Mouse (Mus musculus) heart, embryonic 16.5 days (tissue): ENCODE measurements around the gene Zfp536. TPM values are rescaled to one million over a fixed set of nuclear protein-coding genes. Genes with fewer than 3 reads are reported as not detected.

Experiments used
- ATAC-seq: fragments of 200-750 bp; cut with Nextera tagmentation; replicated peaks from 2 replicates; pipeline ENCODE4 v1.8.0; 2017; ENCODE audit warnings: moderate number of reproducible peaks; ENCODE audit not compliant: insufficient read depth, low FRiP score; ENCODE audit errors: extremely low read depth
- H3K27ac ChIP-seq: fragments of 300-500 bp; sonication (generic); 2 replicates; pipeline ENCODE4 v1.5.1; 2014; ENCODE audit warnings: mild to moderate bottlenecking, low read length, control low read depth, moderate library complexity
- H3K27me3 ChIP-seq: fragments of 300-500 bp; sonication (generic); 2 replicates; pipeline ENCODE4 v1.6.1; 2014; ENCODE audit warnings: low read length, mixed read lengths; ENCODE audit not compliant: control insufficient read depth, insufficient read depth
- H3K36me3 ChIP-seq: fragments of 300-500 bp; sonication (generic); 2 replicates; pipeline ENCODE4 v1.6.1; 2014; ENCODE audit not compliant: control insufficient read depth, insufficient read depth
- H3K4me1 ChIP-seq: fragments of 300-500 bp; sonication (generic); 2 replicates; pipeline ENCODE4 v1.6.1; 2014; ENCODE audit warnings: low read length, mixed read lengths; ENCODE audit not compliant: control insufficient read depth, insufficient read depth
- H3K4me2 ChIP-seq: fragments of 300-500 bp; sonication (generic); 2 replicates; pipeline ENCODE4 v1.6.1; 2014; ENCODE audit warnings: low read depth, mild to moderate bottlenecking, control low read depth, low read length
- H3K4me3 ChIP-seq: fragments of 300-500 bp; sonication (generic); 2 replicates; pipeline ENCODE4 v1.5.1; 2014; ENCODE audit warnings: mild to moderate bottlenecking, control low read depth, low read length
- H3K9ac ChIP-seq: fragments of 300-500 bp; sonication (generic); 2 replicates; pipeline ENCODE4 v1.6.1; 2014; ENCODE audit warnings: low read length, control low read depth
- H3K9me3 ChIP-seq: fragments of 300-500 bp; sonication (generic); replicated peaks from 2 replicates; pipeline ENCODE4 v1.6.1; 2016; ENCODE audit warnings: low read length; ENCODE audit not compliant: control insufficient read depth
- WGBS: fragments of 180-500 bp; shearing (Covaris S2); extraction: QIAGEN DNeasy Blood & Tissue Kit; methylation state at CpG from one replicate; pipeline ENCODE4 v1.1.7; 2014; 5-methylcytosine and 5-hydroxymethylcytosine counted together
- polyA plus RNA-seq: library from polyadenylated mRNA; unstranded; fragments of >200 nt; fragmentation: Nextera tagmentation; extraction: Ambion mirVana; gene quantifications from 2 replicates; pipeline ENCODE4 v1.2.1, GENCODE M21; 2015

Gene Zfp536
- polyA plus RNA-seq, 1 experiment from 2014 or later: 4.7 TPM

DNA sequence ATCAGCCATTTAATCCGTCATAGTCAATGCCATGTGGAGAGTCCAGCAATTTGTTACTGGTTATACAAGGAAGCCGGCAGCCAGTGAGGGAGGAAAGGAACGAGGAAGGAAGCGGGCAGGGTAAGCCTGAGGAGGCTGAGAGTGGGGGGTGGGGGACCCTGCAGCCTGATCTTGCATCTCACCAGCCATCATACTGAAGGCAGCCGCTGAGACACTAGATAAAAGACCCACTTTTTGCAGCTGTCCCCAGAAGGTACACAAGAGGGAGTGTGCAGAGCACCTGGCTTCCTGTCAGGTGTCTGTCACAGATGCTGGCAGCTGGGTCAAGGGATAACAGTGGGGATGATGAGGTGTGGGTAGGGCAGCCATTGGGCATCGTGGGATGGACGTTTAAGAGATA lies 340.3 kb downstream of the Zfp536 start:
- no peak overlapping the region for H3K27ac ChIP-seq
- H3K9ac ChIP-seq: no peak overlapping the region
- H3K36me3 ChIP-seq: no peaks in the 10 kb centered on the region
- ATAC-seq: peak; percentile 52
- H3K27me3 ChIP-seq: no peaks in the 10 kb centered on the region
- no peak overlapping the region for H3K4me2 ChIP-seq
- no peaks in the 10 kb centered on the region for H3K4me1 ChIP-seq
- no peaks in the 10 kb centered on the region for H3K9me3 ChIP-seq
- no peak overlapping the region for H3K4me3 ChIP-seq
- 59% methylated on average over 7 of the region's 7 CpGs for WGBS

DNA sequence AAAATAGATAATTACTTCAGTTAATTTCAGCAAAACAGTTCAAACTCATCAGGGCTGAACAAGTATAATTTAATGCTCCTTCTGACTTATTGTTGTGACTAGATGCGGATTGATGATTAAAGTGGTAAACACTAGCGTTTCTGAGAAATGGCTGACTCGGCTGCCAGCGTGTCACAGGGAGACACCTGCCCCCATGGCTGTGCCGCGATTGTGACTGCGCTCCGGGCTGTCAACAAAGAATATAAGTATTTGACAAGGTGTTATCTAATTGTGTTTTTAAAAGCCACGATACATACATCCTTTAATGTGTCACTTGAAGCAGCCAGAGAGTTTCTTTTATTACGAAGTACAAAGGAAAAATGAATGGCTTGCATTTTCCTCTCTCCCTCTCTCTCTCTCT lies 342.0 kb downstream of the Zfp536 start:
- Histone ChIP-seq H3K4me2 (no peak overlapping the region), H3K36me3 (no peaks in the 10 kb centered on the region), H3K27ac (no peak overlapping the region), H3K4me1 (no peaks in the 10 kb centered on the region), H3K27me3 (no peaks in the 10 kb centered on the region), H3K9me3 (no peaks in the 10 kb centered on the region), H3K9ac (no peak overlapping the region), H3K4me3 (no peak overlapping the region)
- WGBS: 78% methylated on average over 10 of the region's 10 CpGs
- no peak for ATAC-seq

DNA sequence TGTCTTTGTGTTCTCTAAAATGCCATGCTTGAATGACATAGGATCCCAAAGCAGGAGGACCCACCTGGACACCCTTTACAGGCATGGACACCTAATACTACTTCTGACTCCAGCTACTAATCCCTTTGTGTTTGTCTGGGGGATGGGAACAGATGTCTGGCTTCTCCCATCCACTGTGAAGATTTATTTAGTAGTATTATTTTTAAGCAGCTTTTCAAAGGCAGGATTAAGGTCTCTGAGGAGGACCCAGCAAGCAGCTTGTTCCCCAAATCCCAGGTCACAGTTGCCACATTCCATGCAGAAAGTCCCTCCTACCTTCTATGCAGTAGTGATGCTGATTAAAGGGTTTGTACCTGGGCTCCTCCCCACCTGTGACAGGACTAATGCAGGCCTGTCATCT lies 347.4 kb downstream of the Zfp536 start:
- no peak for ATAC-seq
- H3K36me3 ChIP-seq: no peaks in the 10 kb centered on the region
- H3K9me3 ChIP-seq: no peaks in the 10 kb centered on the region
- no peak overlapping the region for H3K4me3 ChIP-seq
- H3K9ac ChIP-seq: no peak overlapping the region
- no peak overlapping the region for H3K4me2 ChIP-seq
- H3K27ac ChIP-seq: no peak overlapping the region
- H3K27me3 ChIP-seq: no peaks in the 10 kb centered on the region
- H3K4me1 ChIP-seq: no peaks in the 10 kb centered on the region

DNA sequence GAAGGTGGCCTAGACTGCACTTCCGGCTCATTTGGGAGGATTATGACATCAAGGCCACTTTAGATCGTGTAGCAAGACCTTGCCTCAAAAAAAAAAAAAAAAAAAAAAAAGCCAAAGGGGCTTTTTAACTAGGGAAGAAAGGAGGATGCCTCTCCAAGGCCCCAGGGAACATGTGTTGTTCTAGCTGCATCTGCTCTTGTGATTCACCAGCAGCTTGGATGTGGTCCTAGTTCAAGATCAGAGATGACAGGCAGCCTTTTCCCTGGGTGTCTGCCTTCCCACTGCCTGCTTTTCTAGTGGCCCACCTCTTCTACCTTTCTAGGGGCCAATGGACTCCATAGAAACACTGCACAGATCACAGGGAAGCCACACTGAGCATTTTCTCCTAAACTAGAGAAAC lies 350.5 kb downstream of the Zfp536 start:
- H3K9me3 ChIP-seq: no peaks in the 10 kb centered on the region
- WGBS: 61% methylated on average over 2 of the region's 2 CpGs
- H3K9ac ChIP-seq: no peak overlapping the region
- H3K4me1 ChIP-seq: no peaks in the 10 kb centered on the region
- no peak overlapping the region for H3K4me3 ChIP-seq
- no peaks in the 10 kb centered on the region for H3K27me3 ChIP-seq
- H3K27ac ChIP-seq: no peak overlapping the region
- H3K36me3 ChIP-seq: no peaks in the 10 kb centered on the region
- ATAC-seq: no peak
- no peak overlapping the region for H3K4me2 ChIP-seq

Other genes starting within 250 kb of the Zfp536 start
- 28.1 and 29.6 TPM in 2 replicates for gene Uri1, start 249.9 kb upstream of the Zfp536 start, polyA plus RNA-seq